Mouse (Mus musculus) CH12F3 (cell line): ENCODE measurements around the gene Tbl1x.
"Not testable (repeated sequence)": the region's sequence is repeated elsewhere in the genome, so short reads cannot be mapped to it uniquely, and the experiment has no call there.

Source experiments
- in situ Hi-C: fragments of 300-500 bp; cut with MboI; formaldehyde crosslinking; loops from 2 replicates; pipeline ENCODE4 v1.14.3; 2020; ENCODE audit warnings: low sequenced_read_pairs

Tbl1x gene

GRCm38 (mm10) chrX:77510371-77511300 is at the start of gene Tbl1x:
TSS of gene Tbl1x (plus strand) at chrX:77511013.
- in situ Hi-C loops = no loop called here

DNA sequence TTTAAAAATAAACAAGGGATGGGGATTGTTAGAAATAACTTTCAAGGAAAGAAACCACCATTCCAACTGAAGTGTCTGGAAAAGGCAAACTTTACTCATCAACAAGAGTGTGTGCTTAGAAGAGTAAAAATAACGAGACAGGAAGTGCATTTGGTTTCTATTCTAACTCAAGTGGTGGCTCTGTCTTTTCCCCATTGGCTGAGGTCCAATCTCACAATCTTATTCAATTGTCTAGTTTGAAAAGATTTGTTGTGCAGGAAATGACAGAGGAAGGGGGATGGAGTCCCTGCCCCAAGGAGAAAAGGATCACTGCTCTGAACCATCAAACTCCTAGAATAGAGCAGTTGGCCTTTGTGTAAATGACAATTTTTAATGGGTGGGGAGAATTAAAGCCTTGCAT is 41.6 kb upstream of the Tbl1x start:
- in situ Hi-C loops = no loop called here

- in situ Hi-C loops = no loop called here
Measured at GRCm38 (mm10) chrX:77472858-77473257, 38.0 kb upstream of the Tbl1x start.

DNA sequence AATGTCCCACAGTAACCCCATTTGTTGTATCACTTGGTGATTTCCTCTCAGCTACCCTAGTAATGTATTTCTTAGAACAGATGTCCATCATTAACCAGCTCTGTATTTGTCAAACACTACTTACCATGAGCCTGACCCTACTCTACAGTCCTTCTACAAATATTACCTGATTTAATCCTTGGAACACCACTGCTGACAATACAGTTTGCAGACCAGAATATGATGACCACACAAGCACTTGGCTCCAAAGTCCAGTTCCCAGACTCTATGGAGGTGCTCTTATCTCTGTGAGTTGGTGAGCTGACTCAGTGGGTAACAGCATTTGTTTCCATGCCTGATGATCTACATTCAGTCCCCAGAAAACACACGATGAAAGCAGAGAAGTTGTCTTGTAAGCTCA is 37.3 kb upstream of the Tbl1x start:
- in situ Hi-C loops = no loop called here

DNA sequence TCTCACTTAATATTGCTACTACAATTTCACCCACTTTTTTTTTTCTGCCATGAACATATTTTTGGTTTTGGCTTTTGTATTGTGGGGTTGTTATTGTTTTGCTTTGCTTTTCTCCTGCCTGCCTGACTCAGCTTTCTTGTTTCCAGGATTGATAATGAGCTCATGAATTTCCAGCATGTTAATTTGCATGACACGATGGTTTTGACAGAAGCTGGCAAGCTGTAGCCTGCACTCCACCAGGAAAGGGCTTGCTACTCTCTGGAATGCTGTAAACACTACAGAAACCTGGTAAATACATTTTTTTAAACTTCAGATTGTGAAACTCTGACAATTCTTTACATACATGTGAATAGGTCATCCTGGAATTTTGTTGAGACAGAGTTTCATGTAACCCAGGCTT is 36.3 kb upstream of the Tbl1x start:
- in situ Hi-C loops = no loop called here

DNA sequence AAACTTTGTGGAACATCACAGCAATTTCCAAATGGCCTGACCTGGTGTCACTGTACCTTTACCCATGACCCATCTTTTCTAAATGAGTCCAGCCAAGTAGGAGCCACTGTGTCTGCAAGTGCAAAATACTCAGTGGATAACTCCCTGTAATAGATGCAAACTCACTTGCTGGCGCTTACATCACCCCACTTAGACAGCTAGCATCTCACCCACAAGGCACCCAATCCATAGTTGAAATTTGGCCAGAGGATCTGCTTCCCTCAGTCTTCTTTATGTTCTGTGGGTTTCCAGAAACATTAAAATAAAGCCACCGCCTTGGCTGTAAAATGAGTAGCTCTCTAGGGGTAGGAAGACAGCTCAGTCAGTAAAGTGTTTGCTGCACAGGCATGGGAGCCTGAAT is 33.3 kb upstream of the Tbl1x start:
- in situ Hi-C loops = no loop called here

DNA sequence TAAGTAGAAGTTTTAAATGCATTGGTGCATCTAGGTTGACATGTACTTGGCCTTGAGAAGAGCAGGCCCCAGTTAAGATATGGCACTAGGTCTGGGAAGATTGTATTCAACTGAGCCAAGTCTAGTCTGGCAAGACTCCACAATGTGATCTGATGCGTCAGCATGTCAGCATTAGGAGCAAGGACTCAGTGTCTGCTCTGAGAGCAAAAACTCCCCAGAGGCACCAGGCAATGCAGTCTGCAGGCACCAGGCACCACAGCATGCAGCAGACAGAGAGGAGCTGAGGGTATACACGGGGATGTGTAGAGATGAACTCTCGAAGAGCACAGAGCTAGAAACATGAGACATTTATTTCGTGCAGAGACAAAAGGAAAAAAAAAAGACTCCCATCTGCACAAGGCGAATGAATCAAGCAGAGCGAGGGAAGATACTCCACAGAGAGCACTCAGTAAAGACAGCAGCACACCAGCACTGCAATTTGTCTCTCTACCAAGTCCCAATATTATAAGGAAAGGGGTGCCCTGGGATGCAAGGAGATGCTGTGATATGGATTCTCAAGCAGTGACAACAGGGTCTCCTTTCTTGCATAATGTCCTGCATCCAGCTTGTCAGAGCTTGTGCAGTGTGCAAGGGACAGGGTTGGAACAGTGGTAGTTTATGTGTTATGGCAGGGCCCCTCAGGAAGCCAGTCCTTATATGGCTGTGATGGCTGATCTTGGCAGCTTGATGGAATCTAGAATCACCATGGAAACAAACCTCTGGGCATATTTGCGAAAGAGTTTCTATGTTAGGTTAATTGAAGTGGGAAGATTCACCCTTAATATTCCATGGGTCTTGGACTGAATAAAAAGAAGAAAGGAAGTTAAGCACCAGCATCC is 22.7 kb upstream of the Tbl1x start:
- in situ Hi-C loops = no loop called here

- in situ Hi-C loops = no loop called here
Measured at GRCm38 (mm10) chrX:77490127-77490526, 20.7 kb upstream of the Tbl1x start.

- in situ Hi-C loops = loop anchor here (10.0 kb wide), 1 partner anchor 84 kb away; no protein-coding TSS in a partner anchor
Measured at GRCm38 (mm10) chrX:77509149-77509548, 1.7 kb upstream of the Tbl1x start.

DNA sequence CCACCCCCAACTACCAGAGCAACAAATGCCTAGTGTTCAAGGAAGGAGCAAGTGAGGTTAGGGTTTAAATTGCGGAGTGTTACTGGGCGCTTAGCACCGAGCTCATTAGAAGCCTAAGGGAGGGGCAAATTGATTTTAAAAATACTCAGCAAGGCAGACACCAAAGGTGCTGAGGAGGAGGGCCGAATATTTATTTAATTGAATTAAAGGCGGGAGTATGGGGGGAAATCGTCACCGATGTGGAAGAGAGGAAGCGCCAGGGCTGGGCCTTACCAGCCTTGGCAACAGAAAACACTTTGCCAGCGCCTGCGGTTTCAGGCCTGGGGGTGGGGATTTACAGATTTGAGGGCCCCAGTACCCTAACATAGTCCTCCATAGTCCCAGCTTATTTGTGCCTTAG is 1.0 kb upstream of the Tbl1x start:
- in situ Hi-C loops = loop anchor here (10.0 kb wide), 1 partner anchor 85 kb away; no protein-coding TSS in a partner anchor

- in situ Hi-C loops = no loop called here
Measured at GRCm38 (mm10) chrX:77511301-77511993, 634 bp downstream of the Tbl1x start.

- in situ Hi-C loops = no loop called here
Measured at GRCm38 (mm10) chrX:77511994-77512485, 1.2 kb downstream of the Tbl1x start.

DNA sequence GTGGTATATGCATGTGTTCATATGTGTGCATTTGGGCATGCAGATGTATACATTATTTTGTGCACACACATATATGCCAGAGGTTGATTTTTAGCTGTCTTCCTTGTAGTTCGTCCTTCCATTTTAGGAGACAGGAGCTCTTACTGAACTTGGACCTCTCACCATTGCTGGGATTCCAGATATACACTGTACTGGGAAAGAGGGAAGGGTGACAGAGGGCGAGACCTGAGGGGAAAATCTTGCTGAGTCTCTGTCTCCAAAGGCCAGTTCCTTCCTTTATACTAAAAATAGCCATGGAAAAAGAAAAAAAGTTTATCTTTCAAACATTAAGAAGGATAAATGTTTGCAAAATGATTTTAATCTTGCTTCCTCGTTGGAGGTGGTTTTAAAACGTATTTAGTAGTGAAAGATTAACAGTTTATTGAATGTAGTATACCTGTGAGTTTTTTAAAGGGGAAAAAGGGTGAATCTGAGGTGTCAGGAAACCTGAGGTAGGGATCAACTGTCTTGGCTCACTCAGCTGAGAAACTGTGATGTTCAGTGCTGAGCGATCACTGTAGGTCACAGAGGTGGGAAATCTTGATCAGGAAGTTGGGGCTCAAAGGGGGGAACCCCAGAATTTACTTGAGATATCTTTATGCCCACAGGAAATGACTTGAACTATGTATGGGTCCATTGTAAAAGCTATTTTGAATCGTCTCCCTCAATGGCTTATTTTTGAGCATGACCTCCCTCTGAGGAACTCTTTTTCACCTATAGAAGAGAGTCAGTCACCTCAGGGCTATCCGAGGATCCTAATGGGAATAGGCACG is 6.7 kb downstream of the Tbl1x start:
- in situ Hi-C loops = no loop called here

DNA sequence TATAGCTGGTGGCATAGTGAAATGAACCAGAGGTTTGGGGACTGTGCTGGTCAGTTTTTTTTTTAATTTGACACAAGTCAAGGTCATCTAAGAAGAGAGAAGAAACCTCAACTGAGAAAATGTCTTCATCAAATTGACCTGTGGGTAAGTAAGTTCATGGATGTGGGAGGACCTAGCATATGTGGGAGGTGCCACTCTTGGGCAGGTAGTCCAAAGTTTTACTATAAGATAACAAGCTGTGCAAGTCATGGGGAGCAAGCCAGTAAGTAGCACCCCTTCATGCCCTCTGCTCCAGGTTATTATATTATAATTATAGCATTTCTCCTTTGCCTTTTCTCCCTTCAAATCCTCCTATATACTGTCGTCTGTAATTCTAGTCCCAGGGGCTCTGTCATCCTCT is 8.1 kb downstream of the Tbl1x start:
- in situ Hi-C loops = no loop called here

DNA sequence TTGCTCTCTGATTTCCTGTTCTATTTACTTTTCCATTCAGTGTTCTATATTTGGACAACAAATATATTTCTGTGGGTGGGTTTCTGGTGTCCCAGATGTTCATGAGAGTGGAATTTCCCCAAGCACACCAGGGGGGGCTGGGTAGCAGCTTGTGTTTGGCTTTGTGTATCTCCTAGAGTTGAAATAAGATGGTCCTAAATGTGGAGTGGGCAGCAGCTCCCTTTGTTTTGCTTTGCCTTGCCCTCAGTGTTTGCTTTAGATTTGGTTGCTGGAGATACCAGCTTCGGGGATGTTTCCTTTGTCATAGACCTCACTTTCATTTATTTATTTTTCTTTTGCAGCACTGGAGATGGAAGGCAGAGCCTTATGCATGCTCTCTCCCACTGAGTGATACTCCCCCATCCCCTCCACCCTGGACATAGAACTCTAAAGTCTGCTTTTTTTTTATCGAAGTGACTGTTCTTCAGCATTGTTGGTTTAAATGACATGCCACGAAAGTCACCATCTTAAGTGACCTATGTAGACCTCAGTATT is 12.1 kb downstream of the Tbl1x start:
- in situ Hi-C loops = no loop called here

DNA sequence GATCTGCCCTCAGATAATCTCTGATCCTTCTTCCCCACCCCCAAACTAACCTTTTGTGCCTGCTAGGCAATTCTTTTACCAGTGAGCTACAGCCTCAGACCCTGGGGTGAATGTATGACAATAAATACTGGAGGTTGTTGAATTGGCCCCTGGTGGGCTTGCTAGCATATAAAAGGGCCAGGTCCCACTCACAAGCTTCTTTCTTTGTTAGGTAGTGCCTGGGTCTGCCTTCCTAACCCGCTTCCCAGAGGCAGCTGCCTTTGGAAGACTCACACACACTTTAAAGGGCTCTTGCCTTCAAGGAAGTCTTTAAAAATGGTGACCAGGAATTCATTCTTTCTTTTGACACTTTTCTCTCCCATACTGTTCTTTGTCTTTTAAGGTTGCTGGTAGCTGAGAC is 14.4 kb downstream of the Tbl1x start:
- in situ Hi-C loops = no loop called here

- in situ Hi-C loops = no loop called here
Measured at GRCm38 (mm10) chrX:77528401-77528800, 17.6 kb downstream of the Tbl1x start.

DNA sequence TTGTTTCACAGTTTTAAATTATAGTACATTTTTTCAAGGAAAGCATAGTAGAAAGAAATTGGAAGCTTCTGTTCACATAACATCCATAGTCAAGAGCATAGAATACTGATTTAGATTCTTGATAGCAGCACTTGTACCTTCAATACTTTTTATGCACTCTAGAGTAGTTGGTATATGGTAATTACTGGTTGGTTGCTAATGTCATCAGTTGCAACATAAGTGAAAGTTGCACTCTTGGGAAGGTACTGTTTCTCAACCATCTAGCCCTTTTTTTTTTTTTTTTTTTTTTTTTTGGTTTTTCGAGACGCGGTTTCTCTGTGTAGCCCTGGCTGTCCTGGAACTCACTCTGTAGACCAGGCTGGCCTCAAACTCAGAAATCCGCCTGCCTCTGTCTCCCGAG is 20.2 kb downstream of the Tbl1x start:
- in situ Hi-C loops = no loop called here

GRCm38 (mm10) chrX:77533922-77534321 is 23.1 kb downstream of the Tbl1x start:
- in situ Hi-C loops = no loop called here

DNA sequence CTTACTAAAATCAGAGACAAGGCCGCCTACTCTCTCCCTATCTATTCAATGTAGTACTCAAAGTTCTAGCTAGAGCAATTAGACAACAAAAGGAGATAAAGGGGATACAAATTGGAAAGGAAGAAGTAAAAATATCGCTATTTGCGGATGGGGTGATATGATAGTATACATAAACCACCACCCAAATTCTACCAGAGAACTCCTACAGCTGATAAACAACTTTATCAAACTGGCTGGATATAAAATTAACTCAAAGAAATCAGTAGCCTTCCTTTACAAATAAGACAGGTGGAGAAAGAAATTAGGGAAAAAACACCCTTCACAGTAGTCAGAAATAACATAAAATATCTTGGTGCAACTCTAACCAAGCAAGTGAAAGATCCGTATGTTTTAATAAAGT is 29.0 kb downstream of the Tbl1x start:
- in situ Hi-C loops = not testable (repeated sequence)
